Mouse (Mus musculus): Measurements from ENCODE around the gene Rgs12. TPM values are rescaled to one million over a fixed set of nuclear protein-coding genes. Genes with fewer than 3 reads are reported as not detected.

Gene Rgs12
- total and polyA plus RNA-seq, 3 experiments = 13.1 to 26.2 (median 16.5) TPM

DNA sequence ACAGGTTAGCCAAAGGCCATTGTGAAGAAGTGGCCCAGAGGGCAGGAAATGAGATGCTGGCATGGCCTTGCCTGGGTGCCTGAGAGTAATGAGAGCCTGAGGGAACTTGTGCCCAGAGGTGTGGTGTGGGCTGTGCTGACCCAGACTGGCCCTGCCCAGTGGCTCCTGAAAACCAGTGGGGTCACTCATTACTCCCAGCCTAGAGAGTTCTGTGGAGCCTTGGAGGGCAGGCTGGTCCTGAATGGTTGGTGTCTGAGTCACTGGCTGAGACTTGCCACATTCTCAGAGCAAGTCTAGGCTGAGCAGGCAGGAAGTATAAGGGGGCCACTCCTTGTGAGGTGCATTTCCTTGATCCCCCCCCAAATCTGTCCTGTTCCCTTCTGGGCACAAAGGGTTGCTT is 88.2 kb downstream of the Rgs12 start:
- no peak for DNase-seq
- TF ChIP-seq EP300 (IDR thresholded peaks at IDR 0.05; ENCODE audit: insufficient read depth, low read depth, low read length) = no peak
- no peak for TF ChIP-seq POLR2A (IDR thresholded peaks at IDR 0.05; ENCODE audit: insufficient read depth, low read depth, low read length)
- TF ChIP-seq CTCF (IDR thresholded peaks at IDR 0.05) = no peak
- intact Hi-C loops (cut with DNase I) = no loop called here
- Histone ChIP-seq H3K4me1 (ENCODE audit: control insufficient read depth, insufficient read depth, low read length) (peaks cover 11% of the 10 kb centered on the region), H3K27ac (peak overlapping the region; percentile 56), H3K27me3 (ENCODE audit: control insufficient read depth, insufficient read depth, low read length) (no peaks in the 10 kb centered on the region), H3K79me2 (replicated peaks; ENCODE audit: control insufficient read depth, insufficient read depth, low read length) (no peaks in the 10 kb centered on the region), H3K4me3 (no peak overlapping the region), H3K36me3 (ENCODE audit: control insufficient read depth, insufficient read depth, low read length) (no peaks in the 10 kb centered on the region), H3K9ac (ENCODE audit: low read depth, low read length) (no peak overlapping the region)

DNA sequence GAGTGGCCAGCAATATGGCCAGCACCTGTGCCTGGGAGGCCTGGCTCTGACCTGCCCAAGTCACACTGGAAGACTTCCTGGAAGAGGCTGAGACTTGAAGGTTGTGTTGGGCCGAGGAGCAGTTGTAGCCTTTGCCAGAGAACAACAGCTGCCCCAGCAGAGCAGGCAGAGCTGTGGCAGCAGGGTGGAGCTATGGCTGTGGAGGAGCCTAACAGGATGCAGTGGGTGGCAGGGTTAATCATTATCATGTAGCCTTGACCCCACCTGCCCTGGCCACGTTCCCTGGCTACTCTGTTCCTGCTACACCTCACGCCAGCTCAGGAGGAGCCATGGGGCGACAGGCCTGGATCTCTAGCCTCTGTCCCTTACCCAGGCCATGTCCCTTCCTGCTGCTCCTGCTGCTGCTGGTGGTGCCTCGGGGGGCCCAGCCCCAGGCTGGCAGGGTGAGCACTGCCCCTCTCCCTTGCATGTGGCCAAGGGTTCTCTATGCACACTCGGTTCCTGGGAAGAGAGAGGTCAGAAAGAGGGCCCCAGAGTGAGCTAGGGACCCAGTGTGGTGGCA is 92.1 kb downstream of the Rgs12 start, which contains the start of gene Hgfac:
Gene Hgfac, plus strand, starts transcription at position 242 of the 562 bp plus-strand sequence.
- WGBS = 31% methylated on average over 6 of the region's 6 CpGs

GRCm38 (mm10) chr5:35042431-35043109 is 93.3 kb downstream of the Rgs12 start:
- intact Hi-C loops (cut with DNase I) = loop anchor here (1.0 to 10.0 kb wide), 3 partner anchors 56 to 378 kb away; partner anchors contain the start of genes Grk4 and Nop14
- H3K9ac ChIP-seq (ENCODE audit: low read depth, low read length) = no peak overlapping the region

More for the DNA sequence above, 92.1 kb downstream of the Rgs12 start, which contains the start of gene Hgfac:
- Histone ChIP-seq H3K4me3 (no peak within 1 kb of the TSS), H3K9ac (ENCODE audit: low read depth, low read length) (peak within 1 kb of the TSS; percentile 19; the same call in 1 of the 2 replicates), H3K36me3 (ENCODE audit: control insufficient read depth, insufficient read depth, low read length) (no peaks in the 10 kb centered on the region), H3K27ac (no peak within 1 kb of the TSS), H3K27me3 (ENCODE audit: control insufficient read depth, insufficient read depth, low read length) (no peaks in the 10 kb centered on the region), H3K79me2 (replicated peaks; ENCODE audit: control insufficient read depth, insufficient read depth, low read length) (no peaks in the 10 kb centered on the region), H3K4me1 (ENCODE audit: control insufficient read depth, insufficient read depth, low read length) (no peaks in the 10 kb centered on the region; the same call in 1 of the 2 replicates)
- DNase-seq = no peak
- no peak for TF ChIP-seq POLR2A (IDR thresholded peaks at IDR 0.05; ENCODE audit: insufficient read depth, low read depth, low read length)
- no peak for TF ChIP-seq CTCF (IDR thresholded peaks at IDR 0.05)
- no peak for TF ChIP-seq EP300 (IDR thresholded peaks at IDR 0.05; ENCODE audit: insufficient read depth, low read depth, low read length)
- intact Hi-C loops (cut with DNase I) = loop anchor here (10.0 kb wide), 1 partner anchor 377 kb away; the partner anchor contains the start of genes Grk4 and Nop14

GRCm38 (mm10) chr5:35043110-35043451 is 93.8 kb downstream of the Rgs12 start:
- Histone ChIP-seq H3K4me1 (ENCODE audit: control insufficient read depth, insufficient read depth, low read length) (no peaks in the 10 kb centered on the region; the same call in 1 of the 2 replicates), H3K27ac (no peak overlapping the region), H3K4me3 (no peak overlapping the region), H3K36me3 (ENCODE audit: control insufficient read depth, insufficient read depth, low read length) (no peaks in the 10 kb centered on the region), H3K9ac (ENCODE audit: low read depth, low read length) (no peak overlapping the region), H3K79me2 (replicated peaks; ENCODE audit: control insufficient read depth, insufficient read depth, low read length) (no peaks in the 10 kb centered on the region), H3K27me3 (ENCODE audit: control insufficient read depth, insufficient read depth, low read length) (no peaks in the 10 kb centered on the region)
- peak; percentile 61 to 64 for DNase-seq
- intact Hi-C loops (cut with DNase I) = loop anchor here (1.0 to 10.0 kb wide), 3 partner anchors 57 to 378 kb away; partner anchors contain the start of genes Grk4 and Nop14
- TF ChIP-seq CTCF (IDR thresholded peaks at IDR 0.05) = peak; percentile 89
- no peak for TF ChIP-seq POLR2A (IDR thresholded peaks at IDR 0.05; ENCODE audit: insufficient read depth, low read depth, low read length)
- TF ChIP-seq EP300 (IDR thresholded peaks at IDR 0.05; ENCODE audit: insufficient read depth, low read depth, low read length) = peak; percentile 88
- WGBS = 0% methylated on average over 1 of the region's 1 CpGs

More at GRCm38 (mm10) chr5:35042431-35043109, 93.3 kb downstream of the Rgs12 start:
- H3K4me3 ChIP-seq = no peak overlapping the region
- no peaks in the 10 kb centered on the region for H3K27me3 ChIP-seq (ENCODE audit: control insufficient read depth, insufficient read depth, low read length)
- H3K4me1 ChIP-seq (ENCODE audit: control insufficient read depth, insufficient read depth, low read length) = no peaks in the 10 kb centered on the region; the same call in 1 of the 2 replicates
- WGBS = 69% methylated on average over 10 of the region's 10 CpGs
- H3K36me3 ChIP-seq (ENCODE audit: control insufficient read depth, insufficient read depth, low read length) = no peaks in the 10 kb centered on the region
- no peaks in the 10 kb centered on the region for H3K79me2 ChIP-seq (replicated peaks; ENCODE audit: control insufficient read depth, insufficient read depth, low read length)
- no peak overlapping the region for H3K27ac ChIP-seq
- TF ChIP-seq CTCF (IDR thresholded peaks at IDR 0.05) (no peak), EP300 (IDR thresholded peaks at IDR 0.05; ENCODE audit: insufficient read depth, low read depth, low read length) (no peak), POLR2A (IDR thresholded peaks at IDR 0.05; ENCODE audit: insufficient read depth, low read depth, low read length) (no peak)
- DNase-seq = no peak

- no peak overlapping the region for H3K27ac ChIP-seq
- no peaks in the 10 kb centered on the region for H3K79me2 ChIP-seq (replicated peaks; ENCODE audit: control insufficient read depth, insufficient read depth, low read length)
- no peak overlapping the region for H3K9ac ChIP-seq (ENCODE audit: low read depth, low read length)
- DNase-seq = no peak
- no peaks in the 10 kb centered on the region for H3K27me3 ChIP-seq (ENCODE audit: control insufficient read depth, insufficient read depth, low read length)
- 79% methylated on average over 5 of the region's 5 CpGs for WGBS
- intact Hi-C loops (cut with DNase I) = loop anchor here (2.0 to 5.0 kb wide), 3 partner anchors 37 to 297 kb away; no protein-coding TSS in a partner anchor
- no peak for TF ChIP-seq EP300 (IDR thresholded peaks at IDR 0.05; ENCODE audit: insufficient read depth, low read depth, low read length)
- TF ChIP-seq CTCF (IDR thresholded peaks at IDR 0.05) = peak; percentile 58
- H3K36me3 ChIP-seq (ENCODE audit: control insufficient read depth, insufficient read depth, low read length) = no peaks in the 10 kb centered on the region
- H3K4me1 ChIP-seq (ENCODE audit: control insufficient read depth, insufficient read depth, low read length) = no peaks in the 10 kb centered on the region
- H3K4me3 ChIP-seq = no peak overlapping the region
Observed at GRCm38 (mm10) chr5:35050541-35050940, 101.3 kb downstream of the Rgs12 start.

DNA sequence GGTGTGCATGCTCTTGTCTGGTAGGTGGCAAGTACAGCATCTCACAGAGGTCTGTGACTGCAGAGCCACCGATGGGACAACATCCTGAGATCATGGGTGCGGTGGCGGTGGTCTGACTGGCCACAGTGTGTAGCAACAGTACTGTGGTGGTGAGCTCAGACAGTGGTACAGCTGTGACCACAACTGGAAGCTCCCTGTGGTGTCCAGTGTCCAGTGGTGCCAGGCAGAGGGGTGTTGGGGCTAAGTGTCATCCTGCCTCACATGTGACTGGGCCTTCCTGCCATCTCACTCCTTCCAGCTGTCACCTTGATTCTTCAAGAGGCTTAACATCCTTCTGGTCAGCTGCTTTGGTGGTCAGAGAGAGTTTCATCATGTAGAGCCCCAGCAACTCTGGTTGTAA is 105.4 kb downstream of the Rgs12 start:
- Histone ChIP-seq H3K27ac (no peak overlapping the region), H3K27me3 (ENCODE audit: control insufficient read depth, insufficient read depth, low read length) (no peaks in the 10 kb centered on the region), H3K4me1 (ENCODE audit: control insufficient read depth, insufficient read depth, low read length) (peaks cover 6% of the 10 kb centered on the region; the same call in 1 of the 2 replicates), H3K36me3 (ENCODE audit: control insufficient read depth, insufficient read depth, low read length) (no peaks in the 10 kb centered on the region), H3K4me3 (no peak overlapping the region), H3K79me2 (replicated peaks; ENCODE audit: control insufficient read depth, insufficient read depth, low read length) (no peaks in the 10 kb centered on the region), H3K9ac (ENCODE audit: low read depth, low read length) (no peak overlapping the region)
- TF ChIP-seq POLR2A (IDR thresholded peaks at IDR 0.05; ENCODE audit: insufficient read depth, low read depth, low read length) = no peak
- no peak for TF ChIP-seq EP300 (IDR thresholded peaks at IDR 0.05; ENCODE audit: insufficient read depth, low read depth, low read length)
- TF ChIP-seq CTCF (IDR thresholded peaks at IDR 0.05) = no peak
- no peak for DNase-seq
- intact Hi-C loops (cut with DNase I) = loop anchor here (5.0 kb wide), 2 partner anchors 33 to 293 kb away; no protein-coding TSS in a partner anchor
- 80% methylated on average over 3 of the region's 3 CpGs for WGBS

Measured in heart, adult 2 months (tissue).